Mouse (Mus musculus) cerebellum, adult 11-12 months (tissue): Measurements from ENCODE around the gene Rspo1.

ENCODE experiments used
- DNase-seq: peaks from one replicate; pipeline ENCODE4 v3.0.0; 2022

Gene Rspo1

GRCm38 (mm10) chr4:125044454-125044853 lies 58.2 kb downstream of the Rspo1 start:
- DNase-seq = no peak

GRCm38 (mm10) chr4:125055385-125055784 lies 69.2 kb downstream of the Rspo1 start:
- DNase-seq = no peak

- no peak for DNase-seq
Measured at GRCm38 (mm10) chr4:125056476-125056875, 70.2 kb downstream of the Rspo1 start.

- DNase-seq = no peak
Measured at GRCm38 (mm10) chr4:125057273-125057672, 71.0 kb downstream of the Rspo1 start.

- DNase-seq = no peak
Measured at GRCm38 (mm10) chr4:125058033-125058432, 71.8 kb downstream of the Rspo1 start.
